In the genomic region with DNA sequence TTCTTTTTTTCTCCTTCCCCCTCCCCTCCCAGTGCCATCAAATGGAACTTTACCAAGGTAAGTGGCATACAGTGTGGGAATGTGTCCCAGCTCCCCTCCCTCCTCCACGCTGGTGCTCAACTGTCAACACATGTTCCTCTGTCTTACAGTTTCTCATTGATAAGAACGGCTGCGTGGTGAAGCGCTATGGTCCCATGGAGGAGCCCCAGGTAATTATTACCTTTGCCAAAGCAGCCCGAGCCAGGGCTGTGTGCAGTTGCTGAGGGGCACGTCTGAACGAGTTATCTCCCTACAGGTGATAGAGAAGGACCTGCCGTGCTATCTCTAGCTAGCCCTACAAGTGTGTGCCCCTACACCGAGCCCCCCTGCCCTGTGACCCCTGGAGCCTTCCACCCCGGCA, we compare ENCODE assay signal across 12 mouse cellular contexts. TPM values are rescaled to one million over a fixed set of nuclear protein-coding genes. Genes with fewer than 3 reads are reported as not detected.
A peak's percentile ranks its signal among the peaks of the same experiment; 100 is the strongest.
DNase-seq lines count a peak whose midpoint lies in the region; ATAC-seq and TF ChIP-seq lines count a peak whose summit lies in the region.
"Had no signal": no experiment of that assay in that cellular context is flagged by ENCODE, and none has a peak within 500 bp of the region (broad histone marks: within the 10 kb centered on the region; RNA-seq: fewer than 3 reads in every experiment).

No protein-coding gene starts in this region.

- TF ChIP-seq CTCF in liver, postnatal 0 days (IDR thresholded peaks at IDR 0.05; ENCODE audit: low read depth): no peak

- WGBS in heart, embryonic 13.5 days: 51% methylated on average over 9 of the region's 10 CpGs
- WGBS in midbrain, embryonic 10.5 days: 94% methylated on average over 9 of the region's 10 CpGs
- WGBS in midbrain, embryonic 14.5 days: 93% methylated on average over 9 of the region's 10 CpGs
- WGBS in embryonic facial prominence, embryonic 13.5 days: 69% methylated on average over 10 of the region's 10 CpGs
- 40% methylated on average over 8 of the region's 10 CpGs for WGBS in liver, postnatal 0 days (ENCODE audit: insufficient replicate concordance)

- peak overlapping the region; percentile 99 for H3K9ac ChIP-seq in heart, embryonic 13.5 days
- no peak overlapping the region for H3K9ac ChIP-seq in midbrain, embryonic 14.5 days (replicated peaks; ENCODE audit: low read length)
- peak overlapping the region; percentile 96; the same call in 1 of the 2 replicates for H3K9ac ChIP-seq in embryonic facial prominence, embryonic 13.5 days
- 0 out of 2 replicates have a peak overlapping the region, but pooled peaks have one; percentile 96 for H3K9ac ChIP-seq in liver, postnatal 0 days (replicated peaks)

- DNase-seq in heart, adult 9 months (ENCODE audit: low spot score in 2 of 2): no peak
- no peak for DNase-seq in midbrain, embryonic 10.5 days (ENCODE audit: low spot score)
- DNase-seq in midbrain, embryonic 14.5 days: no peak
- no peak for DNase-seq in liver, postnatal 0 days
- no peak for DNase-seq in right cerebral cortex, adult 18-20 months
- DNase-seq: gastrocnemius, postnatal 10 days; layer of hippocampus, postnatal 36 days; lung, postnatal 10 days; thymus, postnatal 36 days had no signal

- ATAC-seq in heart, embryonic 13.5 days (ENCODE audit: extremely low read depth, insufficient number of reproducible peaks, low FRiP score, low TSS enrichment): no peak
- no peak for ATAC-seq in midbrain, embryonic 14.5 days (ENCODE audit: low FRiP score, low TSS enrichment)
- ATAC-seq in embryonic facial prominence, embryonic 13.5 days (ENCODE audit: insufficient number of reproducible peaks, insufficient read depth, low FRiP score, low TSS enrichment, low read depth): no peak
- ATAC-seq in liver, postnatal 0 days: no peak
- no peak for ATAC-seq in activated CD4-positive, CD25-positive, alpha-beta regulatory T cell, adult 4 months

- no peaks in the 10 kb centered on the region for H3K27me3 ChIP-seq in heart, embryonic 13.5 days (replicated peaks)
- no peaks in the 10 kb centered on the region for H3K27me3 ChIP-seq in midbrain, embryonic 10.5 days (ENCODE audit: low read depth, poor library complexity, severe bottlenecking)
- no peaks in the 10 kb centered on the region for H3K27me3 ChIP-seq in midbrain, embryonic 14.5 days (ENCODE audit: control insufficient read depth, insufficient read depth, low read length)
- H3K27me3 ChIP-seq in embryonic facial prominence, embryonic 13.5 days: no peaks in the 10 kb centered on the region
- no peaks in the 10 kb centered on the region for H3K27me3 ChIP-seq in liver, postnatal 0 days (ENCODE audit: insufficient read depth, low read length)

- H3K4me3 ChIP-seq in heart, embryonic 13.5 days: peak overlapping the region; percentile 94; the same call in 1 of the 2 replicates
- peak overlapping the region; percentile 95; the same call in 1 of the 2 replicates for H3K4me3 ChIP-seq in midbrain, embryonic 10.5 days
- H3K4me3 ChIP-seq in midbrain, embryonic 14.5 days (replicated peaks; ENCODE audit: low read depth, low read length): no peak overlapping the region
- H3K4me3 ChIP-seq in embryonic facial prominence, embryonic 13.5 days: no peak overlapping the region
- no peak overlapping the region for H3K4me3 ChIP-seq in liver, postnatal 0 days (ENCODE audit: low read depth, low read length)

- peaks cover 57% of the 10 kb centered on the region for H3K36me3 ChIP-seq in heart, embryonic 13.5 days
- peaks cover 56% of the 10 kb centered on the region for H3K36me3 ChIP-seq in midbrain, embryonic 10.5 days
- H3K36me3 ChIP-seq in midbrain, embryonic 14.5 days (ENCODE audit: control insufficient read depth, insufficient read depth, low read length): peaks cover 54% of the 10 kb centered on the region
- peaks cover 53% of the 10 kb centered on the region for H3K36me3 ChIP-seq in embryonic facial prominence, embryonic 13.5 days
- peaks cover 52% of the 10 kb centered on the region for H3K36me3 ChIP-seq in liver, postnatal 0 days (replicated peaks; ENCODE audit: insufficient read depth, low read length)

- H3K4me2 ChIP-seq in heart, embryonic 13.5 days: peak overlapping the region; percentile 91
- no peak overlapping the region for H3K4me2 ChIP-seq in midbrain, embryonic 14.5 days (ENCODE audit: low read length)
- peak overlapping the region; percentile 76 for H3K4me2 ChIP-seq in embryonic facial prominence, embryonic 13.5 days
- peak overlapping the region; percentile 95 for H3K4me2 ChIP-seq in liver, postnatal 0 days (ENCODE audit: low read depth, low read length)

- peaks cover 36% of the 10 kb centered on the region for H3K4me1 ChIP-seq in heart, embryonic 13.5 days
- H3K4me1 ChIP-seq in midbrain, embryonic 10.5 days: peaks cover 51% of the 10 kb centered on the region
- peaks cover 13% of the 10 kb centered on the region; the same call in 1 of the 2 replicates for H3K4me1 ChIP-seq in midbrain, embryonic 14.5 days (ENCODE audit: control insufficient read depth, insufficient read depth, low read length)
- H3K4me1 ChIP-seq in embryonic facial prominence, embryonic 13.5 days: peaks cover 30% of the 10 kb centered on the region
- peaks cover 36% of the 10 kb centered on the region for H3K4me1 ChIP-seq in liver, postnatal 0 days (ENCODE audit: insufficient read depth)

- H3K9me3 ChIP-seq in heart, embryonic 13.5 days: no peaks in the 10 kb centered on the region
- H3K9me3 ChIP-seq in midbrain, embryonic 10.5 days (replicated peaks): no peaks in the 10 kb centered on the region
- no peaks in the 10 kb centered on the region for H3K9me3 ChIP-seq in midbrain, embryonic 14.5 days (ENCODE audit: control insufficient read depth, low read length)
- H3K9me3 ChIP-seq in embryonic facial prominence, embryonic 13.5 days: no peaks in the 10 kb centered on the region
- no peaks in the 10 kb centered on the region for H3K9me3 ChIP-seq in liver, postnatal 0 days (ENCODE audit: low read length)

- H3K27ac ChIP-seq in heart, embryonic 13.5 days (replicated peaks): no peak overlapping the region
- H3K27ac ChIP-seq in midbrain, embryonic 10.5 days (replicated peaks): no peak overlapping the region
- no peak overlapping the region for H3K27ac ChIP-seq in midbrain, embryonic 14.5 days (replicated peaks; ENCODE audit: low read depth, low read length)
- no peak overlapping the region for H3K27ac ChIP-seq in embryonic facial prominence, embryonic 13.5 days
- no peak overlapping the region for H3K27ac ChIP-seq in liver, postnatal 0 days (ENCODE audit: low read depth)

- TF ChIP-seq EP300 in liver, postnatal 0 days (IDR thresholded peaks at IDR 0.05; ENCODE audit: low read depth): no peak

RNA-seq across cellular contexts. Expression of gene Gpx4, which starts 8.9 kb away (rescaled TPM):
- 691 and 741 TPM in 2 replicates for polyA plus RNA-seq in heart, embryonic 13.5 days (2015; fragmentation: Nextera tagmentation; extraction: Ambion mirVana)
- polyA plus RNA-seq in midbrain, embryonic 10.5 days (2016; fragmentation: Nextera tagmentation; extraction: Ambion mirVana): 702 and 747 TPM in 2 replicates
- polyA plus RNA-seq in midbrain, embryonic 14.5 days (2014; fragmentation: Nextera tagmentation; extraction: Ambion mirVana): 508 and 543 TPM in 2 replicates
- polyA plus RNA-seq in embryonic facial prominence, embryonic 13.5 days (2015; fragmentation: Nextera tagmentation; extraction: Ambion mirVana): 445 and 488 TPM in 2 replicates
- polyA plus RNA-seq in liver, postnatal 0 days (2015; fragmentation: Nextera tagmentation; extraction: Ambion mirVana): 537 and 560 TPM in 2 replicates
- 100 to 1,000 TPM; 346 to 370 TPM for polyA plus RNA-seq in activated CD4-positive, CD25-positive, alpha-beta regulatory T cell, adult 4 months (2017; shearing (Covaris generic))

RNA-seq across cellular contexts. Expression of gene Polr2e, which starts 16.3 kb away (rescaled TPM):
- 149 and 154 TPM in 2 replicates for polyA plus RNA-seq in heart, embryonic 13.5 days (2015; fragmentation: Nextera tagmentation; extraction: Ambion mirVana)
- 233 and 276 TPM in 2 replicates for polyA plus RNA-seq in midbrain, embryonic 10.5 days (2016; fragmentation: Nextera tagmentation; extraction: Ambion mirVana)
- 157 and 167 TPM in 2 replicates for polyA plus RNA-seq in midbrain, embryonic 14.5 days (2014; fragmentation: Nextera tagmentation; extraction: Ambion mirVana)
- polyA plus RNA-seq in embryonic facial prominence, embryonic 13.5 days (2015; fragmentation: Nextera tagmentation; extraction: Ambion mirVana): 247 and 265 TPM in 2 replicates
- 57.0 and 58.3 TPM in 2 replicates for polyA plus RNA-seq in liver, postnatal 0 days (2015; fragmentation: Nextera tagmentation; extraction: Ambion mirVana)
- polyA plus RNA-seq in activated CD4-positive, CD25-positive, alpha-beta regulatory T cell, adult 4 months (2017; shearing (Covaris generic)): 100 to 1,000 TPM; 174 to 175 TPM

RNA-seq across cellular contexts. Expression of gene Arhgap45, which starts 39.4 kb away (rescaled TPM):
- 5.5 and 6.5 TPM in 2 replicates for polyA plus RNA-seq in heart, embryonic 13.5 days (2015; fragmentation: Nextera tagmentation; extraction: Ambion mirVana)
- polyA plus RNA-seq in midbrain, embryonic 10.5 days (2016; fragmentation: Nextera tagmentation; extraction: Ambion mirVana): 7.9 and 8.0 TPM in 2 replicates
- polyA plus RNA-seq in midbrain, embryonic 14.5 days (2014; fragmentation: Nextera tagmentation; extraction: Ambion mirVana): 0.39 and 1.4 TPM in 2 replicates
- 3.9 and 4.6 TPM in 2 replicates for polyA plus RNA-seq in embryonic facial prominence, embryonic 13.5 days (2015; fragmentation: Nextera tagmentation; extraction: Ambion mirVana)
- 12.1 and 14.2 TPM in 2 replicates for polyA plus RNA-seq in liver, postnatal 0 days (2015; fragmentation: Nextera tagmentation; extraction: Ambion mirVana)
- 100 to 1,000 TPM; 196 to 326 TPM for polyA plus RNA-seq in activated CD4-positive, CD25-positive, alpha-beta regulatory T cell, adult 4 months (2017; shearing (Covaris generic))

RNA-seq across cellular contexts. Expression of gene Sbno2, which starts 49.5 kb away (rescaled TPM):
- polyA plus RNA-seq in heart, embryonic 13.5 days (2015; fragmentation: Nextera tagmentation; extraction: Ambion mirVana): 9.1 and 10.1 TPM in 2 replicates
- 15.0 and 15.2 TPM in 2 replicates for polyA plus RNA-seq in midbrain, embryonic 10.5 days (2016; fragmentation: Nextera tagmentation; extraction: Ambion mirVana)
- polyA plus RNA-seq in midbrain, embryonic 14.5 days (2014; fragmentation: Nextera tagmentation; extraction: Ambion mirVana): 13.2 and 13.3 TPM in 2 replicates
- 15.8 and 16.1 TPM in 2 replicates for polyA plus RNA-seq in embryonic facial prominence, embryonic 13.5 days (2015; fragmentation: Nextera tagmentation; extraction: Ambion mirVana)
- 7.4 and 8.7 TPM in 2 replicates for polyA plus RNA-seq in liver, postnatal 0 days (2015; fragmentation: Nextera tagmentation; extraction: Ambion mirVana)
- 10 to 100 TPM; 26.8 to 32.5 TPM for polyA plus RNA-seq in activated CD4-positive, CD25-positive, alpha-beta regulatory T cell, adult 4 months (2017; shearing (Covaris generic))

RNA-seq across cellular contexts. Expression of gene Abca7, which starts 59.6 kb away (rescaled TPM):
- 2.2 and 2.6 TPM in 2 replicates for polyA plus RNA-seq in heart, embryonic 13.5 days (2015; fragmentation: Nextera tagmentation; extraction: Ambion mirVana)
- 3.2 and 4.8 TPM in 2 replicates for polyA plus RNA-seq in midbrain, embryonic 10.5 days (2016; fragmentation: Nextera tagmentation; extraction: Ambion mirVana)
- 3.7 and 4.1 TPM in 2 replicates for polyA plus RNA-seq in midbrain, embryonic 14.5 days (2014; fragmentation: Nextera tagmentation; extraction: Ambion mirVana)
- polyA plus RNA-seq in embryonic facial prominence, embryonic 13.5 days (2015; fragmentation: Nextera tagmentation; extraction: Ambion mirVana): 2.2 and 2.6 TPM in 2 replicates
- polyA plus RNA-seq in liver, postnatal 0 days (2015; fragmentation: Nextera tagmentation; extraction: Ambion mirVana): 2.5 and 3.1 TPM in 2 replicates
- polyA plus RNA-seq in activated CD4-positive, CD25-positive, alpha-beta regulatory T cell, adult 4 months (2017; shearing (Covaris generic)): 10 to 100 TPM; 13.2 to 17.0 TPM

Comparison
In these comparisons a context has a peak if more than half of its experiments do, and no peak if none do; other contexts are left out.
1. H3K4me3 ChIP-seq: peak in heart, embryonic 13.5 days (single experiment) and midbrain, embryonic 10.5 days (single experiment); none in midbrain, embryonic 14.5 days (single experiment), embryonic facial prominence, embryonic 13.5 days (single experiment) and liver, postnatal 0 days (single experiment).
2. RNA of gene Arhgap45, which starts 39.4 kb away (polyA plus RNA-seq): 196 to 326 TPM in activated CD4-positive, CD25-positive, alpha-beta regulatory T cell, adult 4 months; 12.1 to 14.2 TPM in liver, postnatal 0 days, 7.9 to 8.0 TPM in midbrain, embryonic 10.5 days, 5.5 to 6.5 TPM in heart, embryonic 13.5 days, 3.9 to 4.6 TPM in embryonic facial prominence, embryonic 13.5 days and 0.39 to 1.4 TPM in midbrain, embryonic 14.5 days; every median in the first group is over 10 times any median in the second.